Mouse (Mus musculus) heart, adult 2 months (tissue): ENCODE results near the gene Col13a1. TPM values are rescaled to one million over a fixed set of nuclear protein-coding genes. Genes with fewer than 3 reads are reported as not detected.

Experiments
- DNase-seq, 2 experiments: peaks; one replicate each; pipeline ENCODE4 v3.0.0; 2021
- H3K27ac ChIP-seq: fragments of 200-600 bp; 2 replicates; pipeline ENCODE4 v1.8.1; 2022
- H3K27me3 ChIP-seq: fragments of 200-500 bp; 2 replicates; pipeline ENCODE4 v1.6.1; 2012; ENCODE audit warnings: mild to moderate bottlenecking, low read length, inconsistent platforms, mixed read lengths; ENCODE audit not compliant: control insufficient read depth, insufficient read depth
- H3K36me3 ChIP-seq: fragments of 200-500 bp; 2 replicates; pipeline ENCODE4 v1.6.1; 2012; ENCODE audit warnings: low read length, inconsistent platforms; ENCODE audit not compliant: control insufficient read depth, insufficient read depth
- H3K4me1 ChIP-seq: fragments of 200-500 bp; 2 replicates; pipeline ENCODE4 v1.6.1; 2011; ENCODE audit warnings: low read length; ENCODE audit not compliant: control insufficient read depth, insufficient read depth
- H3K4me3 ChIP-seq: fragments of 200-600 bp; 2 replicates; pipeline ENCODE4 v1.8.1; 2022
- H3K79me2 ChIP-seq: fragments of 200-500 bp; replicated peaks from 2 replicates; pipeline ENCODE4 v1.6.1; 2012; ENCODE audit warnings: mild to moderate bottlenecking, inconsistent platforms, low read length, moderate library complexity, mixed read lengths; ENCODE audit not compliant: control insufficient read depth, insufficient read depth
- H3K9ac ChIP-seq: fragments of 200-500 bp; 2 replicates; pipeline ENCODE4 v1.6.1; 2012; ENCODE audit warnings: low read depth, mild to moderate bottlenecking, control low read depth, inconsistent platforms, low read length, mixed read lengths
- CTCF ChIP-seq: fragments of 200-600 bp; IDR thresholded peaks from 2 replicates; pipeline ENCODE4 v1.8.1; 2022; ENCODE audit warnings: antibody characterized with exemption, mild to moderate bottlenecking, moderate library complexity
- EP300 ChIP-seq: fragments of 200-500 bp; IDR thresholded peaks from 2 replicates; pipeline ENCODE4 v1.6.1; 2011; ENCODE audit warnings: low read depth, low read length, control low read depth; ENCODE audit not compliant: insufficient read depth
- POLR2A ChIP-seq: fragments of 200-500 bp; IDR thresholded peaks from 2 replicates; pipeline ENCODE4 v1.6.1; 2011; ENCODE audit warnings: mild to moderate bottlenecking, low read depth, low read length, control low read depth; ENCODE audit not compliant: insufficient read depth
- WGBS: fragments of 180-500 bp; shearing (Covaris S2); methylation state at CpG from one replicate; pipeline ENCODE4 v1.1.7; 2018; 5-methylcytosine and 5-hydroxymethylcytosine counted together
- intact Hi-C: fragments of 180-260 bp; cut with DNase I; formaldehyde crosslinking; loops from one replicate; pipeline ENCODE4 v1.15.1; 2025
- polyA plus RNA-seq: library from polyadenylated mRNA; depleted of rRNA; stranded (reverse); fragments of >200 nt; gene quantifications from 2 replicates; pipeline ENCODE4 v1.2.3, GENCODE M21; 2012
- total RNA-seq, 2 experiments: library from RNA; stranded (reverse); gene quantifications; 2 replicates each; pipeline ENCODE4 v1.2.3; 2021

The Col13a1 gene
- total and polyA plus RNA-seq, 3 experiments = 0.34 to 0.45 (median 0.43) TPM

- 78% methylated on average over 6 of the region's 6 CpGs for WGBS
- no peaks in the 10 kb centered on the region for H3K36me3 ChIP-seq
Observed at GRCm38 (mm10) chr10:61949542-61949941, 29.4 kb downstream of the Col13a1 start.

GRCm38 (mm10) chr10:61944386-61944785 is 34.5 kb downstream of the Col13a1 start:
- Histone ChIP-seq H3K27me3 (no peaks in the 10 kb centered on the region; the same call in 1 of the 2 replicates), H3K4me3 (no peak overlapping the region), H3K9ac (no peak overlapping the region), H3K36me3 (no peaks in the 10 kb centered on the region), H3K27ac (no peak overlapping the region), H3K4me1 (no peaks in the 10 kb centered on the region), H3K79me2 (no peaks in the 10 kb centered on the region)
- WGBS = 73% methylated on average over 2 of the region's 2 CpGs
- intact Hi-C loops = no loop called here
- DNase-seq = no peak
- TF ChIP-seq CTCF = no peak
- TF ChIP-seq POLR2A = no peak
- TF ChIP-seq EP300 = no peak

More at GRCm38 (mm10) chr10:61949542-61949941, 29.4 kb downstream of the Col13a1 start:
- no peaks in the 10 kb centered on the region; the same call in 1 of the 2 replicates for H3K27me3 ChIP-seq
- no peak overlapping the region for H3K9ac ChIP-seq
- H3K4me3 ChIP-seq = no peak overlapping the region
- no peak overlapping the region for H3K27ac ChIP-seq
- no peaks in the 10 kb centered on the region for H3K79me2 ChIP-seq
- H3K4me1 ChIP-seq = no peaks in the 10 kb centered on the region
- no peak for DNase-seq
- no peak for TF ChIP-seq POLR2A
- TF ChIP-seq CTCF = no peak
- no peak for TF ChIP-seq EP300
- intact Hi-C loops = no loop called here

GRCm38 (mm10) chr10:61943480-61943879 is 35.4 kb downstream of the Col13a1 start:
- no peak for DNase-seq
- Histone ChIP-seq H3K36me3 (no peaks in the 10 kb centered on the region), H3K79me2 (no peaks in the 10 kb centered on the region), H3K4me1 (no peaks in the 10 kb centered on the region), H3K27me3 (no peaks in the 10 kb centered on the region; the same call in 1 of the 2 replicates), H3K27ac (no peak overlapping the region), H3K9ac (no peak overlapping the region), H3K4me3 (no peak overlapping the region)
- WGBS = 69% methylated on average over 10 of the region's 10 CpGs
- intact Hi-C loops = no loop called here
- TF ChIP-seq CTCF (no peak), EP300 (no peak), POLR2A (no peak)

GRCm38 (mm10) chr10:61942719-61943118 is 36.2 kb downstream of the Col13a1 start:
- H3K36me3 ChIP-seq = no peaks in the 10 kb centered on the region
- no peak for DNase-seq
- H3K79me2 ChIP-seq = no peaks in the 10 kb centered on the region
- no peaks in the 10 kb centered on the region for H3K4me1 ChIP-seq
- no peak overlapping the region for H3K9ac ChIP-seq
- TF ChIP-seq CTCF = no peak
- no peak for TF ChIP-seq POLR2A
- TF ChIP-seq EP300 = no peak
- no peaks in the 10 kb centered on the region; the same call in 1 of the 2 replicates for H3K27me3 ChIP-seq
- no peak overlapping the region for H3K4me3 ChIP-seq
- intact Hi-C loops = no loop called here
- WGBS = 61% methylated on average over 2 of the region's 2 CpGs
- no peak overlapping the region for H3K27ac ChIP-seq

GRCm38 (mm10) chr10:61936211-61937121 is 42.4 kb downstream of the Col13a1 start:
- no peak for TF ChIP-seq POLR2A
- TF ChIP-seq CTCF = no peak
- TF ChIP-seq EP300 = no peak
- 11% methylated on average over 28 of the region's 28 CpGs for WGBS
- H3K36me3 ChIP-seq = no peaks in the 10 kb centered on the region
- intact Hi-C loops = no loop called here
- no peak overlapping the region for H3K27ac ChIP-seq
- H3K4me3 ChIP-seq = no peak overlapping the region
- no peaks in the 10 kb centered on the region for H3K4me1 ChIP-seq
- no peak overlapping the region for H3K9ac ChIP-seq
- DNase-seq = peak in 1 of 2 experiments; percentile 7
- no peaks in the 10 kb centered on the region; the same call in 1 of the 2 replicates for H3K27me3 ChIP-seq
- H3K79me2 ChIP-seq = no peaks in the 10 kb centered on the region

GRCm38 (mm10) chr10:61931678-61932077 is 47.2 kb downstream of the Col13a1 start:
- H3K4me3 ChIP-seq = no peak overlapping the region
- H3K36me3 ChIP-seq = no peaks in the 10 kb centered on the region
- WGBS = 42% methylated on average over 6 of the region's 6 CpGs
- intact Hi-C loops = no loop called here
- H3K4me1 ChIP-seq = peaks cover 2% of the 10 kb centered on the region
- no peak overlapping the region for H3K27ac ChIP-seq
- no peaks in the 10 kb centered on the region for H3K79me2 ChIP-seq
- no peak overlapping the region for H3K9ac ChIP-seq
- TF ChIP-seq POLR2A (no peak), EP300 (no peak), CTCF (no peak)
- no peaks in the 10 kb centered on the region; the same call in 1 of the 2 replicates for H3K27me3 ChIP-seq
- DNase-seq = no peak
